Comparison of ENCODE assay signal across 33 mouse cellular contexts in the genomic region with DNA sequence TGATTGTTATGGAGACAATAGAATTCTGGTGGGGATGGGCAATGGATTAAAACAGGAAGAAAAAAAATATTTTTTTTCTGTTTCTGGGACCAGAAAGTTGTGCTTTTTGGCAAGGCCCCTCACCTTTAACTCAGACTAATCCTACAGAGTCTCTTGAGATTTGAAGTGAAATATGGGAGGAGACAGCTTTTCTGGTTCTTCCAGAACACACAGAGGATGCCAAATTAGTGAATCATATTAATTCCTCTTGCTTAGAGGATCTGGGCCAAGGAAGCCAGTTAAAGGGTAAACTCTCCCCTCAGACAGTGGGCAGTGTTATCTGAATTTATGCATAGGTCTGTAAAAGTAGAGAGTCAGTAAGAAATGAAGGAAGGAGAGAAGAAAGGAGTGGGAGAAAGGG. TPM values are rescaled to one million over a fixed set of nuclear protein-coding genes. Genes with fewer than 3 reads are reported as not detected.
DNase-seq lines count a peak whose midpoint lies in the region; ATAC-seq and TF ChIP-seq lines count a peak whose summit lies in the region.
"Had no signal": no experiment of that assay in that cellular context is flagged by ENCODE, and none has a peak within 500 bp of the region (broad histone marks: within the 10 kb centered on the region; RNA-seq: fewer than 3 reads in every experiment).

No protein-coding gene starts in this region.

- no peak overlapping the region for H3ac ChIP-seq in myocyte (ENCODE audit: control insufficient read depth, insufficient read length)

- H3K4me3 ChIP-seq in embryonic facial prominence, embryonic 14.5 days (ENCODE audit: low read depth, low read length), result no peak overlapping the region
- no peak overlapping the region for H3K4me3 ChIP-seq in embryonic facial prominence, embryonic 10.5 days
- H3K4me3 ChIP-seq in myocyte, result no peak overlapping the region
- H3K4me3 ChIP-seq: embryonic facial prominence, embryonic 12.5 days; forebrain, embryonic 10.5 days; forebrain, embryonic 13.5 days; heart, embryonic 12.5 days; heart, embryonic 15.5 days; hindbrain, embryonic 10.5 days; hindbrain, embryonic 13.5 days; intestine, embryonic 15.5 days had no signal

- H3K4me1 ChIP-seq in embryonic facial prominence, embryonic 14.5 days (ENCODE audit: control insufficient read depth, insufficient read depth, low read length), result no peaks in the 10 kb centered on the region
- H3K4me1 ChIP-seq in embryonic facial prominence, embryonic 10.5 days, result no peaks in the 10 kb centered on the region
- H3K4me1 ChIP-seq: embryonic facial prominence, embryonic 12.5 days; forebrain, embryonic 13.5 days; heart, embryonic 12.5 days; heart, embryonic 15.5 days; hindbrain, embryonic 10.5 days; hindbrain, embryonic 13.5 days; intestine, embryonic 15.5 days had no signal

- H3K36me3 ChIP-seq in embryonic facial prominence, embryonic 14.5 days (ENCODE audit: control insufficient read depth, insufficient read depth, low read length), result no peaks in the 10 kb centered on the region
- no peaks in the 10 kb centered on the region for H3K36me3 ChIP-seq in embryonic facial prominence, embryonic 10.5 days (replicated peaks)
- H3K36me3 ChIP-seq in myocyte (ENCODE audit: control insufficient read depth, insufficient read depth), result no peaks in the 10 kb centered on the region
- H3K36me3 ChIP-seq: embryonic facial prominence, embryonic 12.5 days; forebrain, embryonic 10.5 days; heart, embryonic 12.5 days; heart, embryonic 15.5 days; hindbrain, embryonic 10.5 days; hindbrain, embryonic 13.5 days; intestine, embryonic 15.5 days had no signal

- TF ChIP-seq CTCF in Patski (IDR thresholded peaks at IDR 0.05), result no peak

- TF ChIP-seq POLR2A in myocyte (IDR thresholded peaks at IDR 0.05; ENCODE audit: insufficient read length, low read depth), result no peak

- CTCF ChIA-PET in Patski (lab: Charles Lee), result interaction anchor here (0.9 to 6.2 kb wide), 6 partner anchors 8 to 317 kb away, joined by 3 to 28 read pairs (median 4); partner anchors contain the start of gene Sprr3

- no peak overlapping the region for H3K9ac ChIP-seq in embryonic facial prominence, embryonic 14.5 days (ENCODE audit: low read depth, low read length)
- H3K9ac ChIP-seq: embryonic facial prominence, embryonic 12.5 days; forebrain, embryonic 13.5 days; heart, embryonic 12.5 days; heart, embryonic 15.5 days; hindbrain, embryonic 13.5 days; intestine, embryonic 15.5 days had no signal

- POLR2A ChIA-PET in Patski (lab: Charles Lee), result no interaction called here

- H3K79me2 ChIP-seq in myocyte (ENCODE audit: control insufficient read depth, insufficient read depth), result no peaks in the 10 kb centered on the region

- in situ Hi-C loops in Patski (cut with MboI; ENCODE audit: low pct_unique_long_range_greater_than_20kb), result no loop called here

- H3K27ac ChIP-seq in embryonic facial prominence, embryonic 14.5 days (replicated peaks; ENCODE audit: low read depth, low read length), result no peak overlapping the region
- no peak overlapping the region for H3K27ac ChIP-seq in embryonic facial prominence, embryonic 10.5 days (replicated peaks)
- H3K27ac ChIP-seq: embryonic facial prominence, embryonic 12.5 days; forebrain, embryonic 10.5 days; forebrain, embryonic 13.5 days; heart, embryonic 15.5 days; hindbrain, embryonic 10.5 days; hindbrain, embryonic 13.5 days; intestine, embryonic 15.5 days had no signal

- no peak overlapping the region for H3K4me2 ChIP-seq in embryonic facial prominence, embryonic 14.5 days (ENCODE audit: low read depth, low read length)
- H3K4me2 ChIP-seq in myocyte (ENCODE audit: low read depth), result peak overlapping the region; percentile 39
- H3K4me2 ChIP-seq: embryonic facial prominence, embryonic 12.5 days; forebrain, embryonic 13.5 days; heart, embryonic 12.5 days; heart, embryonic 15.5 days; hindbrain, embryonic 13.5 days; intestine, embryonic 15.5 days had no signal

- peak; percentile 28 for DNase-seq in embryonic facial prominence, embryonic 14.5 days (ENCODE audit: low spot score)
- DNase-seq in embryonic facial prominence, embryonic 10.5 days (ENCODE audit: low spot score), result no peak
- DNase-seq in 3134 (ENCODE audit: extremely low read depth, insufficient read length, low spot score), result peak; percentile 11
- no peak for DNase-seq in Patski (ENCODE audit: low read depth, low spot score)
- no peak for DNase-seq in adrenal gland, postnatal 10 days
- DNase-seq in cerebellum, postnatal 4 days (ENCODE audit: low spot score in 2 of 2), result no peak
- DNase-seq: adrenal gland, adult 2 months; adrenal gland, postnatal 25 days; cerebellum, adult 11-12 months; cerebellum, adult 8-10 months; cerebellum, postnatal 10 days; cerebellum, postnatal 36 days; gastrocnemius, postnatal 10 days; gastrocnemius, postnatal 36 days; heart, postnatal 36 days had no signal

- ATAC-seq in embryonic facial prominence, embryonic 14.5 days (ENCODE audit: low read depth), result no peak
- ATAC-seq in Patski, result peak; percentile 89
- ATAC-seq: CD4-positive, CD25-positive, alpha-beta regulatory T cell, adult 4 months; forebrain, embryonic 13.5 days; forebrain, embryonic 16.5 days; hindbrain, embryonic 16.5 days; intestine, embryonic 15.5 days had no signal

- no peaks in the 10 kb centered on the region for H3K27me3 ChIP-seq in embryonic facial prominence, embryonic 14.5 days (replicated peaks; ENCODE audit: control insufficient read depth, insufficient read depth, low read length)
- no peaks in the 10 kb centered on the region for H3K27me3 ChIP-seq in embryonic facial prominence, embryonic 10.5 days (replicated peaks; ENCODE audit: low read depth, poor library complexity, severe bottlenecking)
- H3K27me3 ChIP-seq in Patski (no peaks in the 10 kb centered on the region), myocyte (ENCODE audit: control insufficient read depth, insufficient read depth, insufficient read length) (no peaks in the 10 kb centered on the region)
- H3K27me3 ChIP-seq: embryonic facial prominence, embryonic 12.5 days; forebrain, embryonic 13.5 days; heart, embryonic 12.5 days; heart, embryonic 15.5 days; hindbrain, embryonic 13.5 days; intestine, embryonic 15.5 days had no signal

- H3K9me3 ChIP-seq in embryonic facial prominence, embryonic 14.5 days (ENCODE audit: control insufficient read depth, low read length), result no peaks in the 10 kb centered on the region
- no peaks in the 10 kb centered on the region for H3K9me3 ChIP-seq in embryonic facial prominence, embryonic 10.5 days
- H3K9me3 ChIP-seq: embryonic facial prominence, embryonic 12.5 days; forebrain, embryonic 10.5 days; forebrain, embryonic 13.5 days; heart, embryonic 12.5 days; heart, embryonic 15.5 days; hindbrain, embryonic 10.5 days; hindbrain, embryonic 13.5 days; intestine, embryonic 15.5 days had no signal

TF ChIP-seq in myocyte, 11 proteins besides CTCF, POLR2A, EP300 and RAD21:
- TF ChIP-seq E2F4 (IDR thresholded peaks at IDR 0.05; ENCODE audit: insufficient read depth), result no peak
- no peak for TF ChIP-seq TCF12 (IDR thresholded peaks at IDR 0.05; ENCODE audit: insufficient read depth, poor library complexity, severe bottlenecking)
- no peak for TF ChIP-seq MAX (IDR thresholded peaks at IDR 0.05; ENCODE audit: low read depth)
- no peak for TF ChIP-seq MYOG (IDR thresholded peaks at IDR 0.05; ENCODE audit: control insufficient read depth in 1 of 3, insufficient read depth in 1 of 3, insufficient read length in 2 of 3, low read depth in 2 of 3)
- TF ChIP-seq MYOD1 (IDR thresholded peaks at IDR 0.05; ENCODE audit: control insufficient read depth in 1 of 3, insufficient read length in 2 of 3, low read depth in 2 of 3), result no peak
- no peak for TF ChIP-seq USF1 (IDR thresholded peaks at IDR 0.05; ENCODE audit: low read depth)
- TF ChIP-seq POLR2AphosphoS2 (IDR thresholded peaks at IDR 0.05; ENCODE audit: insufficient read length, low read depth), result no peak
- no peak for TF ChIP-seq CEBPB (IDR thresholded peaks at IDR 0.05; ENCODE audit: insufficient read depth, poor library complexity, severe bottlenecking)
- TF ChIP-seq SRF (IDR thresholded peaks at IDR 0.05; ENCODE audit: control insufficient read depth, insufficient read length, low read depth), result no peak
- no peak for TF ChIP-seq REST (IDR thresholded peaks at IDR 0.05; ENCODE audit: insufficient read depth, insufficient read length)
- no peak for TF ChIP-seq TCF3 (IDR thresholded peaks at IDR 0.05; ENCODE audit: insufficient read length, low read depth)

RNA-seq across cellular contexts. Expression of gene Sprr3, which starts 8.9 kb away (rescaled TPM):
- 0.45 and 4.9 TPM in 2 replicates for polyA plus RNA-seq in embryonic facial prominence, embryonic 14.5 days (2014; fragmentation: Nextera tagmentation; extraction: Ambion mirVana)
- not detected in 2 replicates for polyA plus RNA-seq in embryonic facial prominence, embryonic 10.5 days (2016; fragmentation: Nextera tagmentation; extraction: Ambion mirVana)
- polyA plus RNA-seq in Patski (2021) (not detected), myocyte (2012; fragmentation: generic; extraction: Trizol) (not detected)
- not detected for total RNA-seq in adrenal gland, postnatal 10 days (2021)
- total RNA-seq: adrenal gland, adult 2 months; adrenal gland, postnatal 25 days; gastrocnemius, adult 18-20 months; gastrocnemius, postnatal 10 days; gastrocnemius, postnatal 36 days; granulocyte monocyte progenitor cell, adult 5-6 weeks; heart, postnatal 10 days; heart, postnatal 36 days; MEL had no signal
- polyA plus RNA-seq: adrenal gland, adult 2 months; brain, embryonic 14.5 days; C2C12; CD4-positive, CD25-positive, alpha-beta regulatory T cell, adult 4 months; embryonic facial prominence, embryonic 12.5 days; forebrain, embryonic 10.5 days; forebrain, embryonic 13.5 days; forebrain, embryonic 16.5 days; heart, embryonic 12.5 days; heart, embryonic 15.5 days; hindbrain, embryonic 10.5 days; hindbrain, embryonic 13.5 days; hindbrain, embryonic 16.5 days; intestine, embryonic 15.5 days had no signal

RNA-seq across cellular contexts. Expression of gene Sprr1a, which starts 18.3 kb away (rescaled TPM):
- 28.3 and 67.4 TPM in 2 replicates for polyA plus RNA-seq in embryonic facial prominence, embryonic 14.5 days (2014; fragmentation: Nextera tagmentation; extraction: Ambion mirVana)
- not detected in 2 replicates for polyA plus RNA-seq in embryonic facial prominence, embryonic 10.5 days (2016; fragmentation: Nextera tagmentation; extraction: Ambion mirVana)
- polyA plus RNA-seq in Patski (2021) (14.1 TPM), myocyte (2012; fragmentation: generic; extraction: Trizol) (9.2 TPM)
- total RNA-seq in adrenal gland, postnatal 10 days (2021), result not detected
- total RNA-seq: adrenal gland, postnatal 25 days; gastrocnemius, adult 18-20 months; gastrocnemius, postnatal 10 days; gastrocnemius, postnatal 36 days; granulocyte monocyte progenitor cell, adult 5-6 weeks; heart, postnatal 10 days; heart, postnatal 36 days; MEL had no signal
- polyA plus RNA-seq: brain, embryonic 14.5 days; CD4-positive, CD25-positive, alpha-beta regulatory T cell, adult 4 months; forebrain, embryonic 10.5 days; forebrain, embryonic 13.5 days; forebrain, embryonic 16.5 days; hindbrain, embryonic 10.5 days; hindbrain, embryonic 13.5 days had no signal

RNA-seq across cellular contexts. Expression of gene Sprr1b, which starts 28.8 kb away (rescaled TPM):
- polyA plus RNA-seq in embryonic facial prominence, embryonic 14.5 days (2014; fragmentation: Nextera tagmentation; extraction: Ambion mirVana), result 3.4 and 12.9 TPM in 2 replicates
- not detected in 2 replicates for polyA plus RNA-seq in embryonic facial prominence, embryonic 10.5 days (2016; fragmentation: Nextera tagmentation; extraction: Ambion mirVana)
- 0.19 TPM for polyA plus RNA-seq in Patski (2021)
- 0.05 TPM for polyA plus RNA-seq in myocyte (2012; fragmentation: generic; extraction: Trizol)
- not detected for total RNA-seq in adrenal gland, postnatal 10 days (2021)
- total RNA-seq: adrenal gland, adult 2 months; adrenal gland, postnatal 25 days; gastrocnemius, adult 18-20 months; gastrocnemius, postnatal 10 days; gastrocnemius, postnatal 36 days; granulocyte monocyte progenitor cell, adult 5-6 weeks; heart, postnatal 10 days; heart, postnatal 36 days; MEL had no signal
- polyA plus RNA-seq: adrenal gland, adult 2 months; CD4-positive, CD25-positive, alpha-beta regulatory T cell, adult 4 months; embryonic facial prominence, embryonic 12.5 days; forebrain, embryonic 10.5 days; forebrain, embryonic 13.5 days; forebrain, embryonic 16.5 days; heart, embryonic 12.5 days; heart, embryonic 15.5 days; hindbrain, embryonic 10.5 days; hindbrain, embryonic 13.5 days; hindbrain, embryonic 16.5 days had no signal

RNA-seq across cellular contexts. Expression of gene Sprr4, which starts 32.9 kb away (rescaled TPM):
- polyA plus RNA-seq in embryonic facial prominence, embryonic 14.5 days (2014; fragmentation: Nextera tagmentation; extraction: Ambion mirVana), result not detected in 2 replicates
- not detected in 2 replicates for polyA plus RNA-seq in embryonic facial prominence, embryonic 10.5 days (2016; fragmentation: Nextera tagmentation; extraction: Ambion mirVana)
- polyA plus RNA-seq in Patski (2021) (not detected), myocyte (2012; fragmentation: generic; extraction: Trizol) (not detected)
- not detected for total RNA-seq in adrenal gland, postnatal 10 days (2021)
- total RNA-seq: adrenal gland, adult 2 months; adrenal gland, postnatal 25 days; gastrocnemius, adult 18-20 months; gastrocnemius, postnatal 10 days; gastrocnemius, postnatal 36 days; granulocyte monocyte progenitor cell, adult 5-6 weeks; heart, postnatal 10 days; heart, postnatal 36 days; MEL had no signal
- polyA plus RNA-seq: adrenal gland, adult 2 months; brain, embryonic 14.5 days; C2C12; CD4-positive, CD25-positive, alpha-beta regulatory T cell, adult 4 months; embryonic facial prominence, embryonic 12.5 days; forebrain, embryonic 10.5 days; forebrain, embryonic 13.5 days; forebrain, embryonic 16.5 days; heart, embryonic 12.5 days; heart, embryonic 15.5 days; hindbrain, embryonic 10.5 days; hindbrain, embryonic 13.5 days; hindbrain, embryonic 16.5 days; intestine, embryonic 15.5 days had no signal

RNA-seq across cellular contexts. Expression of gene Sprr2k, which starts 35.0 kb away (rescaled TPM):
- 0.29 TPM in 1 of 2 replicates, not detected in the other for polyA plus RNA-seq in embryonic facial prominence, embryonic 14.5 days (2014; fragmentation: Nextera tagmentation; extraction: Ambion mirVana)
- not detected in 2 replicates for polyA plus RNA-seq in embryonic facial prominence, embryonic 10.5 days (2016; fragmentation: Nextera tagmentation; extraction: Ambion mirVana)
- polyA plus RNA-seq in Patski (2021), result not detected
- 2.8 TPM for polyA plus RNA-seq in myocyte (2012; fragmentation: generic; extraction: Trizol)
- total RNA-seq in adrenal gland, postnatal 10 days (2021), result not detected
- total RNA-seq: adrenal gland, adult 2 months; adrenal gland, postnatal 25 days; gastrocnemius, adult 18-20 months; gastrocnemius, postnatal 10 days; gastrocnemius, postnatal 36 days; granulocyte monocyte progenitor cell, adult 5-6 weeks; heart, postnatal 10 days; heart, postnatal 36 days; MEL had no signal
- polyA plus RNA-seq: adrenal gland, adult 2 months; brain, embryonic 14.5 days; CD4-positive, CD25-positive, alpha-beta regulatory T cell, adult 4 months; embryonic facial prominence, embryonic 12.5 days; forebrain, embryonic 10.5 days; forebrain, embryonic 13.5 days; forebrain, embryonic 16.5 days; heart, embryonic 12.5 days; heart, embryonic 15.5 days; hindbrain, embryonic 10.5 days; hindbrain, embryonic 13.5 days; hindbrain, embryonic 16.5 days; intestine, embryonic 15.5 days had no signal

Comparison
In these comparisons a context has a peak if more than half of its experiments do, and no peak if none do; other contexts are left out.
1. DNase-seq: peak in embryonic facial prominence, embryonic 14.5 days (single experiment) and 3134 (single experiment); none in embryonic facial prominence, embryonic 10.5 days (single experiment), Patski (single experiment), adrenal gland, postnatal 10 days (single experiment) and cerebellum, postnatal 4 days (0 of 2).